Comparison of ENCODE assay signal across 22 mouse cellular contexts in genomic region chr6:51283916-51284706, GRCm38 (mm10).
DNase-seq lines count a peak whose midpoint lies in the region; ATAC-seq and TF ChIP-seq lines count a peak whose summit lies in the region.
"Had no signal": no experiment of that assay in that cellular context is flagged by ENCODE, and none has a peak within 500 bp of the region (broad histone marks: within the 10 kb centered on the region; RNA-seq: fewer than 3 reads in every experiment).

No protein-coding gene starts in this region.

- no peak overlapping the region for H3K4me3 ChIP-seq in heart, adult 2 months
- H3K4me3 ChIP-seq in heart, postnatal 0 days (ENCODE audit: low read depth, low read length) = no peak overlapping the region
- peak overlapping the region in 1 of 3 experiments; percentile 21 for H3K4me3 ChIP-seq in CH12.LX (replicated peaks in 1 of 3; ENCODE audit: low read depth in 2 of 3, low read length in 2 of 3, poor library complexity in 1 of 3)
- H3K4me3 ChIP-seq in intestine, embryonic 16.5 days (ENCODE audit: low read length) = no peak overlapping the region
- H3K4me3 ChIP-seq: forebrain, embryonic 12.5 days; gastrocnemius, adult 2 months; hindbrain, embryonic 13.5 days; midbrain, embryonic 15.5 days; myocyte had no signal

- H3K4me1 ChIP-seq in heart, adult 2 months (ENCODE audit: control insufficient read depth, insufficient read depth, low read length) = peaks cover 2% of the 10 kb centered on the region; the same call in 1 of the 2 replicates
- H3K4me1 ChIP-seq in heart, postnatal 0 days (ENCODE audit: control insufficient read depth, insufficient read depth) = peaks cover 18% of the 10 kb centered on the region
- peaks cover 21 to 80% of the 10 kb centered on the region in 2 experiments for H3K4me1 ChIP-seq in CH12.LX (ENCODE audit: control insufficient read depth in 1 of 2, insufficient read depth in 2 of 2)
- peaks cover 8% of the 10 kb centered on the region for H3K4me1 ChIP-seq in intestine, embryonic 16.5 days (ENCODE audit: control insufficient read depth, insufficient read depth, low read length)
- H3K4me1 ChIP-seq: forebrain, embryonic 12.5 days; hindbrain, embryonic 13.5 days; midbrain, embryonic 15.5 days had no signal

- WGBS in heart, adult 2 months = 44% methylated on average over 11 of the region's 11 CpGs
- WGBS in heart, postnatal 0 days = 41% methylated on average over 11 of the region's 11 CpGs
- WGBS in intestine, embryonic 16.5 days = 53% methylated on average over 11 of the region's 11 CpGs

- ATAC-seq in heart, postnatal 0 days (ENCODE audit: insufficient read depth, low read depth) = 0 out of 2 replicates have a peak, but pooled peaks have one; percentile 6
- ATAC-seq in intestine, embryonic 16.5 days = peak; percentile 53
- ATAC-seq: inflammation-experienced regulatory T-cells, adult 6 months; midbrain, embryonic 15.5 days; Patski had no signal

- TF ChIP-seq POLR2A in heart, adult 2 months (IDR thresholded peaks at IDR 0.05; ENCODE audit: insufficient read depth, low read depth, low read length) = no peak
- no peak for TF ChIP-seq POLR2A in CH12.LX (IDR thresholded peaks at IDR 0.05; ENCODE audit: low read depth, low read length)

- no peak for TF ChIP-seq EP300 in heart, adult 2 months (IDR thresholded peaks at IDR 0.05; ENCODE audit: insufficient read depth, low read depth, low read length)
- no peak for TF ChIP-seq EP300 in heart, postnatal 0 days (IDR thresholded peaks at IDR 0.05; ENCODE audit: low read depth)
- no peak for TF ChIP-seq EP300 in CH12.LX (IDR thresholded peaks at IDR 0.05; ENCODE audit: low read length)

- no peaks in the 10 kb centered on the region for H3K27me3 ChIP-seq in heart, adult 2 months (ENCODE audit: control insufficient read depth, insufficient read depth, low read length)
- H3K27me3 ChIP-seq in heart, postnatal 0 days (ENCODE audit: control insufficient read depth, insufficient read depth, low read length) = no peaks in the 10 kb centered on the region
- no peaks in the 10 kb centered on the region for H3K27me3 ChIP-seq in CH12.LX (replicated peaks)
- H3K27me3 ChIP-seq in intestine, embryonic 16.5 days (replicated peaks; ENCODE audit: control insufficient read depth, insufficient read depth, low read length) = no peaks in the 10 kb centered on the region
- H3K27me3 ChIP-seq: forebrain, embryonic 12.5 days; hindbrain, embryonic 13.5 days; midbrain, embryonic 15.5 days; Patski had no signal

- H3K4me2 ChIP-seq in heart, postnatal 0 days (ENCODE audit: low read depth, low read length) = no peak overlapping the region
- peak overlapping the region; percentile 77 for H3K4me2 ChIP-seq in CH12.LX (ENCODE audit: insufficient read depth, low read depth, poor library complexity, severe bottlenecking)
- H3K4me2 ChIP-seq in intestine, embryonic 16.5 days (ENCODE audit: low read depth, low read length) = no peak overlapping the region
- H3K4me2 ChIP-seq: forebrain, embryonic 12.5 days; hindbrain, embryonic 13.5 days; midbrain, embryonic 15.5 days had no signal

- H3K9ac ChIP-seq in heart, adult 2 months (ENCODE audit: low read depth, low read length) = no peak overlapping the region
- H3K9ac ChIP-seq in heart, postnatal 0 days (replicated peaks; ENCODE audit: low read depth, low read length) = no peak overlapping the region
- H3K9ac ChIP-seq in CH12.LX (ENCODE audit: insufficient read depth, low read depth) = peak overlapping the region; percentile 8; the same call in 1 of the 2 replicates
- H3K9ac ChIP-seq in intestine, embryonic 16.5 days (ENCODE audit: low read depth, low read length) = no peak overlapping the region
- H3K9ac ChIP-seq: forebrain, embryonic 12.5 days; hindbrain, embryonic 13.5 days; liver, embryonic 14.5 days; midbrain, embryonic 15.5 days had no signal

- peak; percentile 63 for DNase-seq in heart, adult 11 months
- no peak for DNase-seq in heart, adult 2 months
- DNase-seq in heart, postnatal 0 days (ENCODE audit: low spot score) = peak; percentile 18
- DNase-seq in heart, adult 8-10 months (ENCODE audit: low spot score) = no peak
- DNase-seq in CH12.LX (ENCODE audit: extremely low read depth) = no peak
- DNase-seq in adrenal gland, postnatal 36 days = no peak
- no peak for DNase-seq in retina, postnatal 1 day
- DNase-seq: adrenal gland, adult 8-10 months; cerebellum, adult 9-11 months; gastrocnemius, adult 2 months; kidney, postnatal 4 days; lung, postnatal 14 days; right cerebral cortex, postnatal 14 days; thymus, postnatal 25 days had no signal

- H3K79me2 ChIP-seq in heart, adult 2 months (replicated peaks; ENCODE audit: control insufficient read depth, insufficient read depth, low read length) = no peaks in the 10 kb centered on the region
- no peaks in the 10 kb centered on the region for H3K79me2 ChIP-seq in CH12.LX (replicated peaks; ENCODE audit: control insufficient read depth, extremely low read depth, insufficient read depth, poor library complexity, severe bottlenecking)

- dilution Hi-C loops in CH12.LX (cut with MboI; ENCODE audit: extremely low pct_ligation_motif_present, extremely low pct_unique_long_range_greater_than_20kb, low sequenced_read_pairs) = no loop called here

- H3K36me3 ChIP-seq in heart, adult 2 months (ENCODE audit: control insufficient read depth, insufficient read depth, low read length) = no peaks in the 10 kb centered on the region
- no peaks in the 10 kb centered on the region for H3K36me3 ChIP-seq in heart, postnatal 0 days (replicated peaks; ENCODE audit: control insufficient read depth, insufficient read depth, low read length)
- H3K36me3 ChIP-seq in CH12.LX (replicated peaks in 1 of 2; ENCODE audit: control insufficient read depth in 1 of 2, insufficient read depth in 1 of 2, low read length in 1 of 2) = peaks cover 0 to 12% of the 10 kb centered on the region in 2 experiments
- no peaks in the 10 kb centered on the region for H3K36me3 ChIP-seq in intestine, embryonic 16.5 days (ENCODE audit: control insufficient read depth, insufficient read depth, low read length)
- H3K36me3 ChIP-seq: forebrain, embryonic 12.5 days; hindbrain, embryonic 13.5 days; midbrain, embryonic 15.5 days had no signal

- no peak for TF ChIP-seq CTCF in heart, adult 2 months (IDR thresholded peaks at IDR 0.05)
- TF ChIP-seq CTCF in heart, postnatal 0 days (IDR thresholded peaks at IDR 0.05; ENCODE audit: low read depth) = no peak
- no peak for TF ChIP-seq CTCF in CH12.LX (conservative IDR thresholded peaks at IDR 0.05 in 1 of 2, IDR thresholded peaks at IDR 0.05 in 1 of 2; ENCODE audit: low read depth in 2 of 2, low read length in 2 of 2)

- in situ Hi-C loops in CH12.LX (cut with MboI; ENCODE audit: low pct_ligation_motif_present, low pct_unique_long_range_greater_than_20kb, low sequenced_read_pairs) = no loop called here

- no peak for TF ChIP-seq RAD21 in CH12.LX (IDR thresholded peaks at IDR 0.05; ENCODE audit: low read depth, low read length)

- H3K9me3 ChIP-seq in heart, postnatal 0 days (replicated peaks; ENCODE audit: control insufficient read depth, low read length) = no peaks in the 10 kb centered on the region
- no peaks in the 10 kb centered on the region for H3K9me3 ChIP-seq in CH12.LX (replicated peaks; ENCODE audit: low read length)
- H3K9me3 ChIP-seq in intestine, embryonic 16.5 days (ENCODE audit: control insufficient read depth, low read length) = no peaks in the 10 kb centered on the region
- H3K9me3 ChIP-seq: forebrain, embryonic 12.5 days; hindbrain, embryonic 13.5 days; midbrain, embryonic 15.5 days had no signal

- H3K27ac ChIP-seq in heart, adult 2 months = no peak overlapping the region
- peak overlapping the region; percentile 22; the same call in 1 of the 2 replicates for H3K27ac ChIP-seq in heart, postnatal 0 days (ENCODE audit: low read depth)
- H3K27ac ChIP-seq in CH12.LX (ENCODE audit: insufficient read depth, low read depth) = peak overlapping the region; percentile 67
- no peak overlapping the region for H3K27ac ChIP-seq in intestine, embryonic 16.5 days (ENCODE audit: low read length)
- H3K27ac ChIP-seq: forebrain, embryonic 12.5 days; gastrocnemius, adult 2 months; hindbrain, embryonic 13.5 days; liver, embryonic 14.5 days; midbrain, embryonic 15.5 days had no signal

- intact Hi-C loops in heart, adult 2 months (cut with DNase I) = no loop called here

TF ChIP-seq in CH12.LX, 34 proteins besides CTCF, POLR2A, EP300 and RAD21:
- TF ChIP-seq TCF12 (IDR thresholded peaks at IDR 0.05; ENCODE audit: low read depth, low read length) (no peak), GABPA (IDR thresholded peaks at IDR 0.05; ENCODE audit: insufficient replicate concordance, low read depth, low read length) (no peak), ZNF384 (IDR thresholded peaks at IDR 0.05; ENCODE audit: low read depth, low read length) (no peak), SMC3 (IDR thresholded peaks at IDR 0.05; ENCODE audit: low read depth, low read length) (no peak), NRF1 (IDR thresholded peaks at IDR 0.05; ENCODE audit: low read depth, low read length) (no peak), KAT2A (IDR thresholded peaks at IDR 0.05; ENCODE audit: insufficient replicate concordance, low read length) (no peak), MAX (IDR thresholded peaks at IDR 0.05; ENCODE audit: low read length) (no peak), E2F4 (IDR thresholded peaks at IDR 0.05; ENCODE audit: insufficient replicate concordance, low read depth, low read length) (no peak)

Comparison
In these comparisons a context has a peak if more than half of its experiments do, and no peak if none do; other contexts are left out.
1. DNase-seq: peak in heart, adult 11 months (single experiment) and heart, postnatal 0 days (single experiment); none in heart, adult 2 months (0 of 2), heart, adult 8-10 months (single experiment), CH12.LX (single experiment), adrenal gland, postnatal 36 days (0 of 2) and retina, postnatal 1 day (single experiment).
2. H3K27ac ChIP-seq: peak in heart, postnatal 0 days (single experiment) and CH12.LX (single experiment); none in heart, adult 2 months (single experiment) and intestine, embryonic 16.5 days (single experiment).